Mouse (Mus musculus): ENCODE measurements around the gene Aldoart1.

The Aldoart1 gene

GRCm38 (mm10) chr4:72852534-72852933 is at the start of gene Aldoart1:
Gene Aldoart1, minus strand, starts transcription at chr4:72852634.
- H3K4me1 ChIP-seq (replicated peaks; ENCODE audit: low read depth, low read length): no peaks in the 10 kb centered on the region
- no peaks in the 10 kb centered on the region for H3K36me3 ChIP-seq (ENCODE audit: insufficient read depth, low read length)
- no peaks in the 10 kb centered on the region for H3K9me3 ChIP-seq (ENCODE audit: low read length)
- no peaks in the 10 kb centered on the region for H3K27me3 ChIP-seq (ENCODE audit: insufficient read depth, low read length)
- no peak within 1 kb of the TSS for H3K4me3 ChIP-seq (replicated peaks; ENCODE audit: low read length)
- TF ChIP-seq NANOG (IDR thresholded peaks at IDR 0.05; ENCODE audit: borderline replicate concordance, low read length) (no peak), POU5F1 (IDR thresholded peaks at IDR 0.05; ENCODE audit: borderline replicate concordance, low read length) (no peak), CTCF (conservative IDR thresholded peaks at IDR 0.05; ENCODE audit: low read length) (no peak)

DNA sequence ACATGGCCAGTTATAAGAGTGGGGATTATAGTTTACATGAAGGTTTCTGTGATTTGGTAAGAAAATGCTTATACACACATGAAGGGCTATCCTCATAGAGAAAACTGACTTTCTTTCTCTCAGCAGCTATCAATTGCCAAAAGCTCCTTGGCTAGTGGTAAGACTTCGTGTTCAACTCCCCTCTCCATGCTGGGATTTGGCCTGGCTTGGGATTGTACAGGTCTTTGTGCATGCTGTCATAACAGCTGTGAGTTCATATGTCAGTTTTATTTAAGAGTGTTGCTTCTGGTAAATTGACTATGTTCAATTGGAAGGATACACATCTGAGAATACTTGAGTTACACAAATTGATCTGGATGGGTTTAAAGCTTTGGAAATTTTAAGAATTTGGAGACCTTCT is 49.1 kb upstream of the Aldoart1 start:
- H3K36me3 ChIP-seq (ENCODE audit: insufficient read depth, low read length): no peaks in the 10 kb centered on the region
- no peak for TF ChIP-seq POU5F1 (IDR thresholded peaks at IDR 0.05; ENCODE audit: borderline replicate concordance, low read length)
- TF ChIP-seq CTCF (conservative IDR thresholded peaks at IDR 0.05; ENCODE audit: low read length): no peak
- no peak for TF ChIP-seq NANOG (IDR thresholded peaks at IDR 0.05; ENCODE audit: borderline replicate concordance, low read length)
- no peaks in the 10 kb centered on the region for H3K27me3 ChIP-seq (ENCODE audit: insufficient read depth, low read length)
- no peaks in the 10 kb centered on the region for H3K9me3 ChIP-seq (ENCODE audit: low read length)
- no peak overlapping the region for H3K4me3 ChIP-seq (replicated peaks; ENCODE audit: low read length)
- H3K4me1 ChIP-seq (replicated peaks; ENCODE audit: low read depth, low read length): no peaks in the 10 kb centered on the region

DNA sequence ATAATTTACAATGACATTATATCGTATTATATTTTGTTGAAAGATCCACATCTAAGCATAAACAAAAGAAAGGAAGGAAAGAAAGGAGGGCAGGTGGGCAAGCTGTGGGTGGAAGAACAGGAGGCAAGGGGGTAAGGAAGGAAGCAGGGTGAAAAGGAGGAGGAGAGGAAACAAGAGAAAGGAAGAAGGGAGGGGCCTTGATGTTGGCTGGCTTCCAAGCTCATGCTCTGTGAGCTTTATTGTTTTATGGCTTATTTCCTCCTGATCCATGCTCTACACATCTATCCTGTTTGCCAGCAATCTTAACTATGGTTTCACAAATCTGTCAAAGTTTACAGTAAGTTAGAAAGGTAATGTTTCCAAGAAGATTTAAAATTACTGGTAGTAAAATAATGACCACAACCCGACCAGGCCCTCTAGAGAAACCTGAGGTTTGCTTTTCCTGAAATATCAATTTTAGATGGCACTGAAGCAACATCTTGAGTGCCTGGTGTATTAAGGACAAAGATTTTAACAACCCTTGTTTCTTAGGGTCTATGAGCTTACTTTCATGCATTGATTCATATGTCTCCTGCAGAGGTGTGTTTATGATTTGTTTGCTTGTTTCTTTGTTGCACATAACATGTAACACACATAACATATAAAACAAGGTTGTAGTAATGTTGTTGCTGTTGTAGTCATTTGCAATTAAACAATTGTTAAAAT is 13.1 kb upstream of the Aldoart1 start:
- H3K4me3 ChIP-seq (replicated peaks; ENCODE audit: low read length): no peak overlapping the region
- H3K4me1 ChIP-seq (replicated peaks; ENCODE audit: low read depth, low read length): no peaks in the 10 kb centered on the region
- no peaks in the 10 kb centered on the region for H3K9me3 ChIP-seq (ENCODE audit: low read length)
- TF ChIP-seq POU5F1 (IDR thresholded peaks at IDR 0.05; ENCODE audit: borderline replicate concordance, low read length): no peak
- no peak for TF ChIP-seq CTCF (conservative IDR thresholded peaks at IDR 0.05; ENCODE audit: low read length)
- TF ChIP-seq NANOG (IDR thresholded peaks at IDR 0.05; ENCODE audit: borderline replicate concordance, low read length): no peak
- no peaks in the 10 kb centered on the region for H3K36me3 ChIP-seq (ENCODE audit: insufficient read depth, low read length)
- H3K27me3 ChIP-seq (ENCODE audit: insufficient read depth, low read length): no peaks in the 10 kb centered on the region

- Histone ChIP-seq H3K27me3 (ENCODE audit: insufficient read depth, low read length) (no peaks in the 10 kb centered on the region), H3K9me3 (ENCODE audit: low read length) (no peaks in the 10 kb centered on the region)
- TF ChIP-seq NANOG (IDR thresholded peaks at IDR 0.05; ENCODE audit: borderline replicate concordance, low read length) (no peak), CTCF (conservative IDR thresholded peaks at IDR 0.05; ENCODE audit: low read length) (no peak), POU5F1 (IDR thresholded peaks at IDR 0.05; ENCODE audit: borderline replicate concordance, low read length) (no peak)
Measured at GRCm38 (mm10) chr4:72844276-72844675, 8.2 kb downstream of the Aldoart1 start.

DNA sequence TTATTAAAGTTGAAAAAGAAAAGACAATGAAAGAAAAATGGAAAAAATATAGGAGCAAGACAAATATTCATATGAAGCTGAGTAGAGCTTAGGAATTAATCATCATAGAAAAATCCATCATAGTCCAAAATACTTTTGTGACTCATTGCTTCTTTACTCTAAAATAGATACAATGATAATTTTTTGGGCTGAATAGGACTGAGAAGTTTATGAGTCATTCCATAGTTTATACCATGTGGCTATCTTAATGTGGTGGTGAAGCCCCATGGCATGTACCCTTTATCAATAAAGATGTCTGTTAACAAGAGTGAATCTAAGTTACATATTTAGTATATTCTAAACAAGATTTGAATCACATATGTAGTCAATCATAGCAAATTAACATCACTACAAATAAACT is 9.4 kb downstream of the Aldoart1 start:
- Histone ChIP-seq H3K36me3 (ENCODE audit: insufficient read depth, low read length) (no peaks in the 10 kb centered on the region), H3K9me3 (ENCODE audit: low read length) (no peaks in the 10 kb centered on the region), H3K4me1 (replicated peaks; ENCODE audit: low read depth, low read length) (no peaks in the 10 kb centered on the region), H3K27me3 (ENCODE audit: insufficient read depth, low read length) (no peaks in the 10 kb centered on the region), H3K4me3 (replicated peaks; ENCODE audit: low read length) (no peak overlapping the region)
- TF ChIP-seq CTCF (conservative IDR thresholded peaks at IDR 0.05; ENCODE audit: low read length): no peak
- no peak for TF ChIP-seq NANOG (IDR thresholded peaks at IDR 0.05; ENCODE audit: borderline replicate concordance, low read length)
- no peak for TF ChIP-seq POU5F1 (IDR thresholded peaks at IDR 0.05; ENCODE audit: borderline replicate concordance, low read length)

More at GRCm38 (mm10) chr4:72844276-72844675, 8.2 kb downstream of the Aldoart1 start:
- H3K4me3 ChIP-seq (replicated peaks; ENCODE audit: low read length): no peak overlapping the region
- H3K4me1 ChIP-seq (replicated peaks; ENCODE audit: low read depth, low read length): no peaks in the 10 kb centered on the region
- no peaks in the 10 kb centered on the region for H3K36me3 ChIP-seq (ENCODE audit: insufficient read depth, low read length)

GRCm38 (mm10) chr4:72836430-72836829 is 16.0 kb downstream of the Aldoart1 start:
- Histone ChIP-seq H3K4me1 (replicated peaks; ENCODE audit: low read depth, low read length) (no peaks in the 10 kb centered on the region), H3K4me3 (replicated peaks; ENCODE audit: low read length) (no peak overlapping the region), H3K36me3 (ENCODE audit: insufficient read depth, low read length) (no peaks in the 10 kb centered on the region), H3K27me3 (ENCODE audit: insufficient read depth, low read length) (no peaks in the 10 kb centered on the region), H3K9me3 (ENCODE audit: low read length) (no peaks in the 10 kb centered on the region)
- TF ChIP-seq NANOG (IDR thresholded peaks at IDR 0.05; ENCODE audit: borderline replicate concordance, low read length) (no peak), CTCF (conservative IDR thresholded peaks at IDR 0.05; ENCODE audit: low read length) (no peak), POU5F1 (IDR thresholded peaks at IDR 0.05; ENCODE audit: borderline replicate concordance, low read length) (no peak)

DNA sequence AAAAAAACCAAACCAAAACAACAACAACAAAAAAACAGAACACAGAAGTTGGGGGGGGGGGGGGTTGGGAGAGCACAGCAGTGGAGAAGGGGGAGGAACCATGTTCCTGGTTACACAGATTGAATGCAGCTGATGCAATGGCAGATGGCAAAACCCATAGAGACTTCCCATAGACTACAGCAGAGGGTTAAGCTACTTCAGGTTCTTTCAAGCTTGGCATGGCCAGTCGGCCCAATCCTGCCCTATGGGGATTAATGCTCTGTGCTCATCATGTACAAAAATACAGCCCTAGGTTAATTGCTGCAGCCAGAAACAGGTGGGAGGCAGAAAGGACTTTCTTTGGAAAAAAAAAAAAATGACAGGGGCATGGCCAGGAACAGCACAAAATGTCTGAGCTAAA is 17.0 kb downstream of the Aldoart1 start:
- no peak overlapping the region for H3K4me3 ChIP-seq (replicated peaks; ENCODE audit: low read length)
- no peak for TF ChIP-seq POU5F1 (IDR thresholded peaks at IDR 0.05; ENCODE audit: borderline replicate concordance, low read length)
- no peaks in the 10 kb centered on the region for H3K27me3 ChIP-seq (ENCODE audit: insufficient read depth, low read length)
- no peaks in the 10 kb centered on the region for H3K9me3 ChIP-seq (ENCODE audit: low read length)
- no peaks in the 10 kb centered on the region for H3K36me3 ChIP-seq (ENCODE audit: insufficient read depth, low read length)
- no peaks in the 10 kb centered on the region for H3K4me1 ChIP-seq (replicated peaks; ENCODE audit: low read depth, low read length)

- no peak for TF ChIP-seq POU5F1 (IDR thresholded peaks at IDR 0.05; ENCODE audit: borderline replicate concordance, low read length)
- TF ChIP-seq NANOG (IDR thresholded peaks at IDR 0.05; ENCODE audit: borderline replicate concordance, low read length): no peak
- no peak for TF ChIP-seq CTCF (conservative IDR thresholded peaks at IDR 0.05; ENCODE audit: low read length)
Measured at GRCm38 (mm10) chr4:72800816-72801215, 51.6 kb downstream of the Aldoart1 start.

More at GRCm38 (mm10) chr4:72800816-72801215, 51.6 kb downstream of the Aldoart1 start:
- no peaks in the 10 kb centered on the region for H3K27me3 ChIP-seq (ENCODE audit: insufficient read depth, low read length)
- no peak overlapping the region for H3K4me3 ChIP-seq (replicated peaks; ENCODE audit: low read length)
- H3K9me3 ChIP-seq (ENCODE audit: low read length): no peaks in the 10 kb centered on the region
- no peaks in the 10 kb centered on the region for H3K36me3 ChIP-seq (ENCODE audit: insufficient read depth, low read length)
- no peaks in the 10 kb centered on the region for H3K4me1 ChIP-seq (replicated peaks; ENCODE audit: low read depth, low read length)
